Mouse (Mus musculus) intestine, embryonic 14.5 days (tissue): ENCODE data around the gene Amy2a4. TPM values are rescaled to one million over a fixed set of nuclear protein-coding genes. Genes with fewer than 3 reads are reported as not detected.
"Not testable (repeated sequence)": the region's sequence is repeated elsewhere in the genome, so short reads cannot be mapped to it uniquely, and the experiment has no call there.

ENCODE experiments used
- ATAC-seq: fragments of 200-750 bp; cut with Nextera tagmentation; replicated peaks from 2 replicates; pipeline ENCODE4 v1.8.0; 2017; ENCODE audit warnings: low read depth, moderate number of reproducible peaks, moderate TSS enrichment, moderate library complexity; ENCODE audit not compliant: low FRiP score, low TSS enrichment
- DNase-seq: peaks from one replicate; pipeline ENCODE4 v3.0.0-alpha.2; 2018; ENCODE audit warnings: low spot score
- H3K27ac ChIP-seq: fragments of 300-500 bp; sonication (generic); 2 replicates; pipeline ENCODE4 v1.5.1; 2014; ENCODE audit warnings: low read depth, mild to moderate bottlenecking, control low read depth
- H3K27me3 ChIP-seq: fragments of 300-500 bp; sonication (generic); replicated peaks from 2 replicates; pipeline ENCODE4 v1.6.1; 2014; ENCODE audit warnings: low read length, control low read depth; ENCODE audit not compliant: control insufficient read depth, insufficient read depth
- H3K36me3 ChIP-seq: fragments of 300-500 bp; sonication (generic); 2 replicates; pipeline ENCODE4 v1.6.1; 2014; ENCODE audit warnings: low read length, control low read depth; ENCODE audit not compliant: control insufficient read depth, insufficient read depth
- H3K4me1 ChIP-seq: fragments of 300-500 bp; sonication (generic); replicated peaks from 2 replicates; pipeline ENCODE4 v1.6.1; 2014; ENCODE audit warnings: low read length, control low read depth, mixed read lengths; ENCODE audit not compliant: control insufficient read depth, insufficient read depth
- H3K4me2 ChIP-seq: fragments of 300-500 bp; sonication (generic); 2 replicates; pipeline ENCODE4 v1.6.1; 2014; ENCODE audit warnings: low read length
- H3K4me3 ChIP-seq: fragments of 300-500 bp; sonication (generic); 2 replicates; pipeline ENCODE4 v1.5.1; 2014; ENCODE audit warnings: low read depth, low read length, control low read depth, mixed read lengths
- H3K9ac ChIP-seq: fragments of 300-500 bp; sonication (generic); 2 replicates; pipeline ENCODE4 v1.6.1; 2014; ENCODE audit warnings: mild to moderate bottlenecking, low read length
- H3K9me3 ChIP-seq: fragments of 300-500 bp; sonication (generic); 2 replicates; pipeline ENCODE4 v1.6.1; 2016; ENCODE audit warnings: low read length, control low read depth; ENCODE audit not compliant: control insufficient read depth
- WGBS: fragments of 180-500 bp; shearing (Covaris S2); extraction: QIAGEN DNeasy Blood & Tissue Kit; methylation state at CpG from one replicate; pipeline ENCODE4 v1.1.7; 2014; 5-methylcytosine and 5-hydroxymethylcytosine counted together
- polyA plus RNA-seq: library from polyadenylated mRNA; unstranded; fragments of >200 nt; fragmentation: Nextera tagmentation; extraction: Ambion mirVana; gene quantifications from 2 replicates; pipeline ENCODE4 v1.2.1, GENCODE M21; 2014

Amy2a4 gene
- 39.1 TPM in 1 of 2 replicates, not detected in the other for polyA plus RNA-seq

DNA sequence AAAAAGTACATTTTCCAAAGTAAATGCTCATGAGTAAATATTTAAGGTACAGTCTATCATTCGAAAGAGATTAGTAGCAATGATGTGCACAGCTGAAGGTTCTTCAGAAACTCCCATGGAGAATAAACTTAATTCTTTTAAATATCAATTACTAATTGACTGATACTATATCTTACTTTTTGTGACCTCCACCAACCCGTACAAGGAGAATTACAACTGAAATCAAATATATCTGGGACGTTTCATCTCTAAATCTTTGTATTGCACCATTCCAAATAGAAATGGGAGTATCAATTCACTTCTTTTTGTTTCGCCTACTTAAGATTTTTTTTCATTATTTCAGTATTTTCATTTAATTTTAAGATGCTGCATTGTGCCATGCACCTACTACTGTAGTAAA lies at the start of gene Amy2a4:
Amy2a4 (minus strand) TSS at position 101 of the 400 bp plus-strand sequence.
- ATAC-seq, DNase-seq, H3K27ac ChIP-seq, H3K4me2 ChIP-seq, H3K9me3 ChIP-seq, H3K4me1 ChIP-seq, H3K36me3 ChIP-seq, H3K4me3 ChIP-seq, H3K9ac ChIP-seq, H3K27me3 ChIP-seq: not testable (repeated sequence)
- no CpG with 5 or more reads among the region's 4 CpGs for WGBS

DNA sequence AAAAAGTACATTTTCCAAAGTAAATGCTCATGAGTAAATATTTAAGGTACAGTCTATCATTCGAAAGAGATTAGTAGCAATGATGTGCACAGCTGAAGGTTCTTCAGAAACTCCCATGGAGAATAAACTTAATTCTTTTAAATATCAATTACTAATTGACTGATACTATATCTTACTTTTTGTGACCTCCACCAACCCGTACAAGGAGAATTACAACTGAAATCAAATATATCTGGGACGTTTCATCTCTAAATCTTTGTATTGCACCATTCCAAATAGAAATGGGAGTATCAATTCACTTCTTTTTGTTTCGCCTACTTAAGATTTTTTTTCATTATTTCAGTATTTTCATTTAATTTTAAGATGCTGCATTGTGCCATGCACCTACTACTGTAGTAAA lies 32.7 kb upstream of the Amy2a4 start, which contains the start of gene Amy2a3:
Amy2a3 (minus strand) TSS at position 101 of the 400 bp plus-strand sequence.
- not testable (repeated sequence) for H3K4me1 ChIP-seq, H3K36me3 ChIP-seq, H3K27me3 ChIP-seq, ATAC-seq, DNase-seq, H3K9ac ChIP-seq, H3K27ac ChIP-seq, H3K4me2 ChIP-seq, H3K9me3 ChIP-seq, H3K4me3 ChIP-seq
- no CpG with 5 or more reads among the region's 4 CpGs for WGBS

DNA sequence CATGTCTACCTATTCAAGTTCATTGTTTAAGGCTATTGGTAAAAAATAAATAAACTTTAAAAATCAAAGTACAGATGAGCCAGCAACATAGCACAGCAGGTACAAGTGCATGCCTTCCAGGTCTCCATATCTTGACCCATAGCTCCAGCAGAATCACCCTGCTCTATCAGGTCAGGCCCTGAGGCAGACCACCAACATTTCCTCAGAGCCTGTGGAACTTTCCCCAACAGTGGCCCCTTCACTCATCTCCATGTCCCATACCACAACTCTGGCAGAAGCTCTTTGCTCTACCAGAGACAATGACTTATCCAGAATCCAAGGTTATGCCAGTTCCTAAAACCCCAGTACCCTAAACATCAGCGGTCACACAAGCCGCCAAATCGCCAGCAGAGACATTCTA lies 21.7 kb upstream of the Amy2a4 start:
- H3K4me3 ChIP-seq, H3K27me3 ChIP-seq, H3K27ac ChIP-seq, H3K36me3 ChIP-seq, H3K4me2 ChIP-seq, H3K4me1 ChIP-seq, H3K9me3 ChIP-seq, H3K9ac ChIP-seq, ATAC-seq, DNase-seq: not testable (repeated sequence)
- WGBS = no CpG with 5 or more reads among the region's 3 CpGs

DNA sequence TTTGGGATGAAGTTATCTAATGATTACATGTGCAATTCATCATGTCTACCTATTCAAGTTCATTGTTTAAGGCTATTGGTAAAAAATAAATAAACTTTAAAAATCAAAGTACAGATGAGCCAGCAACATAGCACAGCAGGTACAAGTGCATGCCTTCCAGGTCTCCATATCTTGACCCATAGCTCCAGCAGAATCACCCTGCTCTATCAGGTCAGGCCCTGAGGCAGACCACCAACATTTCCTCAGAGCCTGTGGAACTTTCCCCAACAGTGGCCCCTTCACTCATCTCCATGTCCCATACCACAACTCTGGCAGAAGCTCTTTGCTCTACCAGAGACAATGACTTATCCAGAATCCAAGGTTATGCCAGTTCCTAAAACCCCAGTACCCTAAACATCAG lies 11.0 kb downstream of the Amy2a4 start:
- DNase-seq, H3K4me3 ChIP-seq, H3K36me3 ChIP-seq, H3K4me1 ChIP-seq, H3K9me3 ChIP-seq, ATAC-seq, H3K4me2 ChIP-seq, H3K9ac ChIP-seq, H3K27ac ChIP-seq, H3K27me3 ChIP-seq: not testable (repeated sequence)

DNA sequence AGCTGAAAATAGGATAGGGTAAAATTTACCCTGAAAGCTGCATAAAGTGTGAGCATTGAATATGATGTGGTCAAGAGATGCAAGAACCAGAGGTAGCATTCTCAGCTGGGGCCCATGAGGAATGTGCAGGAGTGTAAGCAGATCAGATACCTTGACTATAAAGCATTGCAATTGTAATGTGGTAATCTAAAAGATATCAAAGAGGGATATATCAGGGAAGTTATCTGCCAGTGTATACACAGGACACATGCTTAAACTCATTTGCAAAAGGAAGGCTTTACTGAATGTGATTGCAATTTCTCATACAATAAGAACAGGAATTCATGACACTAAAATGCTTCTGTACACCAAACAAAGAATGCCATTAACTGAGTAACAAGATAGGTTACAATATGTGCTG lies 11.7 kb downstream of the Amy2a4 start:
- not testable (repeated sequence) for H3K4me3 ChIP-seq, ATAC-seq, H3K27me3 ChIP-seq, H3K4me1 ChIP-seq, H3K27ac ChIP-seq, H3K4me2 ChIP-seq, H3K36me3 ChIP-seq, DNase-seq, H3K9ac ChIP-seq, H3K9me3 ChIP-seq

DNA sequence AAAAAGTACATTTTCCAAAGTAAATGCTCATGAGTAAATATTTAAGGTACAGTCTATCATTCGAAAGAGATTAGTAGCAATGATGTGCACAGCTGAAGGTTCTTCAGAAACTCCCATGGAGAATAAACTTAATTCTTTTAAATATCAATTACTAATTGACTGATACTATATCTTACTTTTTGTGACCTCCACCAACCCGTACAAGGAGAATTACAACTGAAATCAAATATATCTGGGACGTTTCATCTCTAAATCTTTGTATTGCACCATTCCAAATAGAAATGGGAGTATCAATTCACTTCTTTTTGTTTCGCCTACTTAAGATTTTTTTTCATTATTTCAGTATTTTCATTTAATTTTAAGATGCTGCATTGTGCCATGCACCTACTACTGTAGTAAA lies 32.5 kb downstream of the Amy2a4 start, which contains the start of gene Amy2a5:
Amy2a5 (minus strand) TSS at position 101 of the 400 bp plus-strand sequence.
- not testable (repeated sequence) for H3K9me3 ChIP-seq, DNase-seq, H3K36me3 ChIP-seq, ATAC-seq, H3K4me3 ChIP-seq, H3K4me1 ChIP-seq, H3K27me3 ChIP-seq, H3K27ac ChIP-seq, H3K4me2 ChIP-seq, H3K9ac ChIP-seq
- no CpG with 5 or more reads among the region's 4 CpGs for WGBS

Other genes starting within 250 kb of the Amy2a4 start
- gene Amy2a5, start 32.6 kb downstream of the Amy2a4 start, polyA plus RNA-seq = 18.5 TPM in 1 of 2 replicates, not detected in the other
- gene Amy2a3, start 32.6 kb upstream of the Amy2a4 start, polyA plus RNA-seq = 39.1 TPM in 1 of 2 replicates, not detected in the other
- gene Amy2a2, start 65.2 kb upstream of the Amy2a4 start, polyA plus RNA-seq = 39.1 TPM in 1 of 2 replicates, not detected in the other
- gene Amy2a1, start 241.0 kb upstream of the Amy2a4 start, polyA plus RNA-seq = 210 TPM in 1 of 2 replicates, not detected in the other